In genomic region chr6:87981547-87982256, GRCm38 (mm10) we compare ENCODE assay signal across 8 mouse cellular contexts. TPM values are rescaled to one million over a fixed set of nuclear protein-coding genes. Genes with fewer than 3 reads are reported as not detected.
DNase-seq lines count a peak whose midpoint lies in the region; ATAC-seq and TF ChIP-seq lines count a peak whose summit lies in the region.

H1fx (minus strand) TSS chr6:87981637.

- TF ChIP-seq EP300 in lung, postnatal 0 days (IDR thresholded peaks at IDR 0.05) = no peak

- ATAC-seq in forebrain, embryonic 16.5 days = peak; percentile 86
- peak; percentile 82 for ATAC-seq in lung, postnatal 0 days

- intact Hi-C loops in heart, postnatal 36 days (cut with DNase I) = loop anchor here (5.0 kb wide), 1 partner anchor 69 kb away; the partner anchor contains the start of gene Hmces

- H3K9me3 ChIP-seq in forebrain, embryonic 16.5 days (ENCODE audit: control insufficient read depth, low read length) = no peaks in the 10 kb centered on the region
- H3K9me3 ChIP-seq in lung, postnatal 0 days (ENCODE audit: low read length) = no peaks in the 10 kb centered on the region

- H3K36me3 ChIP-seq in forebrain, embryonic 16.5 days (ENCODE audit: control insufficient read depth, insufficient read depth) = peaks cover 2% of the 10 kb centered on the region; the same call in 1 of the 2 replicates
- H3K36me3 ChIP-seq in lung, postnatal 0 days (ENCODE audit: insufficient read depth, low read length) = no peaks in the 10 kb centered on the region

- H3K4me1 ChIP-seq in forebrain, embryonic 16.5 days (replicated peaks; ENCODE audit: control insufficient read depth, insufficient read depth, low read length) = peaks cover 18% of the 10 kb centered on the region
- H3K4me1 ChIP-seq in lung, postnatal 0 days (ENCODE audit: insufficient read depth, low read depth, low read length) = peaks cover 3% of the 10 kb centered on the region; the same call in 1 of the 2 replicates

- no peaks in the 10 kb centered on the region for H3K27me3 ChIP-seq in forebrain, embryonic 16.5 days (replicated peaks; ENCODE audit: control insufficient read depth, insufficient read depth, low read length)
- no peaks in the 10 kb centered on the region for H3K27me3 ChIP-seq in lung, postnatal 0 days (replicated peaks; ENCODE audit: insufficient read depth, low read length)

- peak within 1 kb of the TSS; percentile 96 for H3K9ac ChIP-seq in forebrain, embryonic 16.5 days (replicated peaks; ENCODE audit: low read depth, low read length)
- peak within 1 kb of the TSS; percentile 50 for H3K9ac ChIP-seq in lung, postnatal 0 days (replicated peaks; ENCODE audit: low read depth)

- WGBS in forebrain, embryonic 16.5 days = 0% methylated on average over 55 of the region's 55 CpGs
- under 1% methylated on average over 40 of the region's 55 CpGs for whole genome bisulfite sequencing in lung, postnatal 0 days

- peak within 1 kb of the TSS; percentile 95 for H3K27ac ChIP-seq in forebrain, embryonic 16.5 days (ENCODE audit: low read length)
- H3K27ac ChIP-seq in lung, postnatal 0 days (ENCODE audit: low read length) = peak within 1 kb of the TSS; percentile 51; the same call in 1 of the 2 replicates

- H3K4me2 ChIP-seq in forebrain, embryonic 16.5 days (ENCODE audit: low read length) = peak within 1 kb of the TSS; percentile 91
- peak within 1 kb of the TSS; percentile 94 for H3K4me2 ChIP-seq in lung, postnatal 0 days (replicated peaks; ENCODE audit: low read depth, low read length)

- H3K4me3 ChIP-seq in forebrain, embryonic 16.5 days (replicated peaks; ENCODE audit: low read length) = peak within 1 kb of the TSS; percentile 99
- H3K4me3 ChIP-seq in lung, postnatal 0 days (ENCODE audit: low read depth, low read length) = peak within 1 kb of the TSS; percentile 76

- TF ChIP-seq CTCF in lung, postnatal 0 days (IDR thresholded peaks at IDR 0.05) = peak; percentile 53

- DNase-seq in Muller cell, postnatal 12 days (ENCODE audit: inconsistent ontology term) = peak; percentile 81
- DNase-seq in cerebellum, adult 18-20 months = peak; percentile 66 to 77
- DNase-seq in heart, postnatal 36 days = peak; percentile 65
- peak; percentile 81 to 84 for DNase-seq in layer of hippocampus, postnatal 14 days (ENCODE audit: low spot score in 2 of 2)
- DNase-seq in lung, postnatal 0 days (ENCODE audit: low spot score) = peak; percentile 72
- DNase-seq in ovary, postnatal 36 days (ENCODE audit: low spot score) = peak; percentile 84
- DNase-seq in urinary bladder, postnatal 4 days (ENCODE audit: low spot score in 2 of 2) = peak; percentile 73 to 86

RNA-seq across cellular contexts. Expression of gene H1fx, which starts in this region (rescaled TPM):
- 18.4 and 19.8 TPM in 2 replicates for polyA plus RNA-seq in forebrain, embryonic 16.5 days (2015; fragmentation: Nextera tagmentation; extraction: Ambion mirVana)
- total RNA-seq in heart, postnatal 36 days (2021) = 1 to 10 TPM; 1.9 to 2.7 TPM
- total RNA-seq in layer of hippocampus, postnatal 14 days (2021) = 10 to 100 TPM; 70.0 to 76.0 TPM
- 9.1 and 11.5 TPM in 2 replicates for polyA plus RNA-seq in lung, postnatal 0 days (2015; fragmentation: Nextera tagmentation; extraction: Ambion mirVana)

Comparison
In these comparisons a context has a peak if more than half of its experiments do, and no peak if none do; other contexts are left out.
1. Peak in every context shown above with its lines: DNase-seq, ATAC-seq, H3K4me3 ChIP-seq and H3K27ac ChIP-seq.
2. RNA of gene H1fx (total RNA-seq): 70.0 to 76.0 TPM in layer of hippocampus, postnatal 14 days; 1.9 to 2.7 TPM in heart, postnatal 36 days; every median in the first group is over 10 times any median in the second.